ENCODE assay signal across 16 mouse cellular contexts in the genomic region with DNA sequence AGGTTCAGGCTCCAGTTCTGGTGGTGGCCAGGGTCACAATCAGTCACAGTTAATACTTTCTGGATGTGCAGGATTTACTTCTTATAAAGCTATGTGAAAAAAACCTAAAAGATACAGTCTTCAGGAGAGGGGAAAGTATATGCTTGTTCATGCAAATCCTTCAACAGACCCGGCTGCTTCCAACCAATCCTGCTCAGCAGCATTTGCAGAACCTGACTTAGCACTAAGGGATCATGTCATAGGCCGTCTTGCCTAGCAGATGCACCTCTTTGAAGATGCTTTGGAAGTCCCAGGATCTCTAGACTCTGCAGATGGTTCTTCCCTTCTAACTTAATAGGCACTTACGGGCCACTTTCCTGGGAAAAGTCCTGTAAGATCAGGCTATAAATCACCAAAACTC.
A peak's percentile ranks its signal among the peaks of the same experiment; 100 is the strongest.
DNase-seq lines count a peak whose midpoint lies in the region; ATAC-seq and TF ChIP-seq lines count a peak whose summit lies in the region.
"Had no signal": no experiment of that assay in that cellular context is flagged by ENCODE, and none has a peak within 500 bp of the region (broad histone marks: within the 10 kb centered on the region; RNA-seq: fewer than 3 reads in every experiment).

No protein-coding gene starts in this region.

- no peaks in the 10 kb centered on the region for H3K36me3 ChIP-seq in midbrain, embryonic 11.5 days (ENCODE audit: control insufficient read depth, insufficient read depth, low read length)
- H3K36me3 ChIP-seq in midbrain, embryonic 15.5 days (replicated peaks): no peaks in the 10 kb centered on the region
- H3K36me3 ChIP-seq: forebrain, embryonic 12.5 days; heart, embryonic 13.5 days; limb, embryonic 12.5 days; liver, embryonic 12.5 days; midbrain, embryonic 10.5 days had no signal

- no peak for TF ChIP-seq POLR2A in olfactory bulb, adult 2 months (IDR thresholded peaks at IDR 0.05; ENCODE audit: insufficient read depth, low read depth, low read length)

- no peaks in the 10 kb centered on the region for H3K27me3 ChIP-seq in midbrain, embryonic 11.5 days (ENCODE audit: control insufficient read depth, insufficient read depth, low read length)
- no peaks in the 10 kb centered on the region for H3K27me3 ChIP-seq in midbrain, embryonic 15.5 days (replicated peaks)
- H3K27me3 ChIP-seq: forebrain, embryonic 12.5 days; heart, embryonic 13.5 days; limb, embryonic 12.5 days; liver, embryonic 12.5 days had no signal

- H3K27ac ChIP-seq in midbrain, embryonic 11.5 days (ENCODE audit: low read depth, low read length): no peak overlapping the region
- H3K27ac ChIP-seq in midbrain, embryonic 15.5 days: no peak overlapping the region
- peak overlapping the region; percentile 88 for H3K27ac ChIP-seq in olfactory bulb, adult 2 months (ENCODE audit: insufficient read depth, low read depth, low read length)
- H3K27ac ChIP-seq: forebrain, embryonic 12.5 days; limb, embryonic 12.5 days; liver, embryonic 12.5 days; macrophage had no signal

- peaks cover 24% of the 10 kb centered on the region for H3K4me1 ChIP-seq in midbrain, embryonic 11.5 days (ENCODE audit: control insufficient read depth, insufficient read depth, low read length)
- H3K4me1 ChIP-seq in midbrain, embryonic 15.5 days: peaks cover 38% of the 10 kb centered on the region
- peaks cover 13% of the 10 kb centered on the region for H3K4me1 ChIP-seq in olfactory bulb, adult 2 months (ENCODE audit: control insufficient read depth, insufficient read depth, low read length)
- H3K4me1 ChIP-seq: liver, embryonic 12.5 days had no signal

- H3K4me2 ChIP-seq in midbrain, embryonic 11.5 days: no peak overlapping the region
- H3K4me2 ChIP-seq in midbrain, embryonic 15.5 days: no peak overlapping the region
- H3K4me2 ChIP-seq: forebrain, embryonic 12.5 days; limb, embryonic 12.5 days; liver, embryonic 12.5 days had no signal

- intact Hi-C loops in left cerebral cortex, postnatal 4 days (cut with DNase I): no loop called here

- no peak for TF ChIP-seq CTCF in olfactory bulb, adult 2 months (IDR thresholded peaks at IDR 0.05; ENCODE audit: insufficient read depth, low read depth, low read length)

- peak; percentile 56 to 67 for DNase-seq in frontal cortex, adult 2 months (ENCODE audit: extremely low spot score in 1 of 2, low spot score in 1 of 2)
- DNase-seq in frontal cortex, postnatal 25 days (ENCODE audit: low spot score in 2 of 2): no peak
- peak; percentile 58 for DNase-seq in left cerebral cortex, adult 11 months (ENCODE audit: low spot score)
- no peak for DNase-seq in left cerebral cortex, postnatal 4 days
- DNase-seq in midbrain, embryonic 11.5 days (ENCODE audit: low spot score, missing footprints): peak; percentile 77
- DNase-seq in thymus, postnatal 36 days: no peak
- DNase-seq: heart, postnatal 4 days had no signal

- 80% methylated on average over 3 of the region's 3 CpGs for WGBS in midbrain, embryonic 11.5 days
- WGBS in midbrain, embryonic 15.5 days: 71% methylated on average over 3 of the region's 3 CpGs
- 62% methylated on average over 3 of the region's 3 CpGs for WGBS in olfactory bulb, adult 2 months

- no peak overlapping the region for H3K4me3 ChIP-seq in midbrain, embryonic 11.5 days (ENCODE audit: low read depth, low read length)
- H3K4me3 ChIP-seq in midbrain, embryonic 15.5 days: no peak overlapping the region
- 0 out of 2 replicates have a peak overlapping the region, but pooled peaks have one; percentile 4 for H3K4me3 ChIP-seq in olfactory bulb, adult 2 months (ENCODE audit: insufficient read depth, low read depth, low read length)
- H3K4me3 ChIP-seq: forebrain, embryonic 12.5 days; heart, embryonic 13.5 days; limb, embryonic 12.5 days; liver, embryonic 12.5 days; midbrain, embryonic 10.5 days had no signal

- no peaks in the 10 kb centered on the region for H3K9me3 ChIP-seq in midbrain, embryonic 11.5 days (ENCODE audit: control insufficient read depth, low read length)
- no peaks in the 10 kb centered on the region for H3K9me3 ChIP-seq in midbrain, embryonic 15.5 days
- H3K9me3 ChIP-seq: forebrain, embryonic 12.5 days; heart, embryonic 13.5 days; limb, embryonic 12.5 days; liver, embryonic 12.5 days; midbrain, embryonic 10.5 days had no signal

- no peak overlapping the region for H3K9ac ChIP-seq in midbrain, embryonic 11.5 days (ENCODE audit: low read length)
- no peak overlapping the region for H3K9ac ChIP-seq in midbrain, embryonic 15.5 days
- H3K9ac ChIP-seq: forebrain, embryonic 12.5 days; heart, embryonic 13.5 days; limb, embryonic 12.5 days; liver, embryonic 12.5 days had no signal

- no peak for ATAC-seq in midbrain, embryonic 11.5 days (ENCODE audit: low FRiP score)
- no peak for ATAC-seq in midbrain, embryonic 15.5 days (replicated peaks)
- ATAC-seq: hindbrain, embryonic 16.5 days; liver, embryonic 12.5 days had no signal

Comparison
In these comparisons a context has a peak if more than half of its experiments do, and no peak if none do; other contexts are left out.
1. DNase-seq: peak in frontal cortex, adult 2 months (2 of 2), left cerebral cortex, adult 11 months (single experiment) and midbrain, embryonic 11.5 days (single experiment); none in frontal cortex, postnatal 25 days (0 of 2), left cerebral cortex, postnatal 4 days (single experiment) and thymus, postnatal 36 days (0 of 2).